15 mouse cellular contexts compared by ENCODE assay signal in the genomic region with DNA sequence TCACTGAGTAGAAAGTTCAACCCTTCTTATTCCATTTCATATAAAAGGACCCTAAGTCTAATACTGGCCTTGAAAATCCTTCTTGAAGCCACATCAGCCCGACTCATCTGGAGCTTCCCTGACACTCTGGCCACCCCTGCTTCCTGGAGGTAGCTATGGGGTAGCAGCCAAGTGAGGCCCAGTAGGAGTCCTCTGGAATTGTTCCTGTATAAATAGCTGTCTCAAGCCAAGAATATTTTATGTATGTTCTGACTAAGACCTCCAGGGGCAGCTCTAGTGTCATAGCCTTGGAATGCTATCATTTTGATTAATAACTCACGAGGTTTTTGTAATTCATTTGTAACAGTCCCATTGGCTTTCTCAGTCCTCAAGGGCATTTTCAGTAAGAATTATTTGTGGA.
DNase-seq lines count a peak whose midpoint lies in the region; ATAC-seq lines count a peak whose summit lies in the region.
"Had no signal": no experiment of that assay in that cellular context is flagged by ENCODE, and none has a peak within 500 bp of the region (broad histone marks: within the 10 kb centered on the region; RNA-seq: fewer than 3 reads in every experiment).

No protein-coding gene starts in this region.

- no peaks in the 10 kb centered on the region for H3K36me3 ChIP-seq in intestine, embryonic 15.5 days
- H3K36me3 ChIP-seq in intestine, embryonic 16.5 days (ENCODE audit: control insufficient read depth, insufficient read depth, low read length) = no peaks in the 10 kb centered on the region
- H3K36me3 ChIP-seq in kidney, embryonic 15.5 days = no peaks in the 10 kb centered on the region
- H3K36me3 ChIP-seq: limb, embryonic 12.5 days; lung, embryonic 15.5 days had no signal

- H3K9me3 ChIP-seq in intestine, embryonic 15.5 days = no peaks in the 10 kb centered on the region
- H3K9me3 ChIP-seq in intestine, embryonic 16.5 days (ENCODE audit: control insufficient read depth, low read length) = no peaks in the 10 kb centered on the region
- no peaks in the 10 kb centered on the region for H3K9me3 ChIP-seq in kidney, embryonic 15.5 days (replicated peaks)
- H3K9me3 ChIP-seq: limb, embryonic 12.5 days; lung, embryonic 15.5 days had no signal

- DNase-seq in 3T3-L1 (ENCODE audit: low read depth, low spot score) = peak; percentile 94
- DNase-seq in adrenal gland, adult 8-10 months = peak; percentile 64
- no peak for DNase-seq in urinary bladder, postnatal 36 days (ENCODE audit: low spot score in 2 of 2)
- no peak for DNase-seq in thymus, postnatal 0 days (ENCODE audit: low spot score)
- DNase-seq: cerebellum, adult 11 months; gastrocnemius, adult 2 months; retina, postnatal 1 day had no signal

- H3K27ac ChIP-seq in intestine, embryonic 15.5 days = no peak overlapping the region
- H3K27ac ChIP-seq in intestine, embryonic 16.5 days (ENCODE audit: low read length) = no peak overlapping the region
- no peak overlapping the region for H3K27ac ChIP-seq in kidney, embryonic 15.5 days
- H3K27ac ChIP-seq: gastrocnemius, adult 2 months; limb, embryonic 12.5 days; lung, embryonic 15.5 days had no signal

- no peak overlapping the region for H3K4me3 ChIP-seq in intestine, embryonic 15.5 days (replicated peaks)
- H3K4me3 ChIP-seq in intestine, embryonic 16.5 days (ENCODE audit: low read length) = no peak overlapping the region
- H3K4me3 ChIP-seq in kidney, embryonic 15.5 days (replicated peaks) = no peak overlapping the region
- H3K4me3 ChIP-seq: gastrocnemius, adult 2 months; limb, embryonic 12.5 days; lung, embryonic 15.5 days had no signal

- ATAC-seq in intestine, embryonic 15.5 days = peak; percentile 28; the same call in 1 of the 2 replicates
- ATAC-seq in intestine, embryonic 16.5 days = no peak
- ATAC-seq in kidney, embryonic 15.5 days (replicated peaks; ENCODE audit: low FRiP score) = peak; percentile 52; the same call in 1 of the 2 replicates
- no peak for ATAC-seq in erythroblast, adult 5-6 weeks (replicated peaks; ENCODE audit: low FRiP score, poor library complexity, severe bottlenecking)

- H3K27me3 ChIP-seq in intestine, embryonic 15.5 days (replicated peaks) = no peaks in the 10 kb centered on the region
- no peaks in the 10 kb centered on the region for H3K27me3 ChIP-seq in intestine, embryonic 16.5 days (replicated peaks; ENCODE audit: control insufficient read depth, insufficient read depth, low read length)
- H3K27me3 ChIP-seq in kidney, embryonic 15.5 days = no peaks in the 10 kb centered on the region
- H3K27me3 ChIP-seq: limb, embryonic 12.5 days; lung, embryonic 15.5 days had no signal

- no peak overlapping the region for H3K4me2 ChIP-seq in intestine, embryonic 15.5 days (replicated peaks)
- H3K4me2 ChIP-seq in intestine, embryonic 16.5 days (ENCODE audit: low read depth, low read length) = no peak overlapping the region
- H3K4me2 ChIP-seq in kidney, embryonic 15.5 days = no peak overlapping the region
- H3K4me2 ChIP-seq: heart, embryonic 11.5 days; limb, embryonic 12.5 days; lung, embryonic 15.5 days; midbrain, embryonic 11.5 days had no signal

- no peak overlapping the region for H3K9ac ChIP-seq in intestine, embryonic 15.5 days
- no peak overlapping the region for H3K9ac ChIP-seq in intestine, embryonic 16.5 days (ENCODE audit: low read depth, low read length)
- no peak overlapping the region for H3K9ac ChIP-seq in kidney, embryonic 15.5 days
- H3K9ac ChIP-seq: limb, embryonic 12.5 days; lung, embryonic 15.5 days had no signal

- H3K4me1 ChIP-seq in intestine, embryonic 15.5 days (replicated peaks) = no peaks in the 10 kb centered on the region
- no peaks in the 10 kb centered on the region for H3K4me1 ChIP-seq in intestine, embryonic 16.5 days (ENCODE audit: control insufficient read depth, insufficient read depth, low read length)
- H3K4me1 ChIP-seq in kidney, embryonic 15.5 days = peaks cover 20% of the 10 kb centered on the region

- 55% methylated on average over 2 of the region's 2 CpGs for WGBS in intestine, embryonic 15.5 days
- 47% methylated on average over 2 of the region's 2 CpGs for WGBS in intestine, embryonic 16.5 days
- 53% methylated on average over 2 of the region's 2 CpGs for WGBS in kidney, embryonic 15.5 days

Comparison
In these comparisons a context has a peak if more than half of its experiments do, and no peak if none do; other contexts are left out.
1. ATAC-seq: peak in intestine, embryonic 15.5 days (single experiment) and kidney, embryonic 15.5 days (single experiment); none in intestine, embryonic 16.5 days (single experiment) and erythroblast, adult 5-6 weeks (single experiment).
2. DNase-seq: peak in 3T3-L1 (single experiment) and adrenal gland, adult 8-10 months (single experiment); none in urinary bladder, postnatal 36 days (0 of 2) and thymus, postnatal 0 days (single experiment).